Mouse (Mus musculus) CH12.LX (cell line): Measurements from ENCODE around the gene Irf2bp2. TPM values are rescaled to one million over a fixed set of nuclear protein-coding genes. Genes with fewer than 3 reads are reported as not detected.

Source experiments
- DNase-seq: peaks from one replicate; pipeline ENCODE4 v3.0.0-alpha.2; 2013; ENCODE audit errors: extremely low read depth
- H3K27ac ChIP-seq: 2 replicates; pipeline ENCODE4 v1.5.1; 2012; ENCODE audit warnings: low read depth, mild to moderate bottlenecking, control low read depth, moderate library complexity; ENCODE audit not compliant: insufficient read depth
- H3K27me3 ChIP-seq: replicated peaks from 2 replicates; pipeline ENCODE3; 2012; ENCODE audit warnings: inconsistent platforms
- H3K36me3 ChIP-seq, 2 experiments: replicated peaks in 1 of 2; 2 replicates each; pipeline versions ENCODE3 to v1.6.1; 2012; ENCODE audit warnings: inconsistent platforms in 1 of 2, low read length in 1 of 2, mild to moderate bottlenecking in 1 of 2, mixed read lengths in 1 of 2, moderate library complexity in 1 of 2; ENCODE audit not compliant: control insufficient read depth in 1 of 2, insufficient read depth in 1 of 2
- H3K4me1 ChIP-seq, 2 experiments: 2 replicates each; pipeline ENCODE4 v1.6.1; 2012; ENCODE audit warnings: inconsistent platforms in 1 of 2, moderate library complexity in 1 of 2; ENCODE audit not compliant: insufficient read depth in 2 of 2, control insufficient read depth in 1 of 2
- H3K4me2 ChIP-seq: 2 replicates; pipeline ENCODE4 v1.6.1; 2012; ENCODE audit warnings: low read depth, mild to moderate bottlenecking, control low read depth; ENCODE audit not compliant: poor library complexity, insufficient read depth, severe bottlenecking
- H3K4me3 ChIP-seq, 3 experiments: fragments of 150-350 bp in 1 of 3; sonication (generic) in 1 of 3; replicated peaks in 1 of 3; 2 replicates each; pipeline versions ENCODE3 to v1.5.1; 2011 to 2012; ENCODE audit warnings: low read depth in 2 of 3, low read length in 2 of 3, mild to moderate bottlenecking in 2 of 3, moderate library complexity in 2 of 3, control low read depth in 1 of 3, improper control_type of control experiment in 1 of 3, inconsistent platforms in 1 of 3, mixed read lengths in 1 of 3; ENCODE audit not compliant: poor library complexity in 1 of 3
- H3K79me2 ChIP-seq: replicated peaks from 2 replicates; pipeline ENCODE4 v1.6.1; 2012; ENCODE audit warnings: mild to moderate bottlenecking, moderate library complexity; ENCODE audit not compliant: control insufficient read depth, poor library complexity, insufficient read depth, severe bottlenecking; ENCODE audit errors: extremely low read depth
- H3K9ac ChIP-seq: 2 replicates; pipeline ENCODE4 v1.6.1; 2012; ENCODE audit warnings: low read depth, mild to moderate bottlenecking, control low read depth, moderate library complexity; ENCODE audit not compliant: insufficient read depth
- H3K9me3 ChIP-seq: replicated peaks from 2 replicates; pipeline ENCODE3; 2012; ENCODE audit warnings: low read length, inconsistent platforms, mixed read lengths
- BHLHE40 ChIP-seq: IDR thresholded peaks from 2 replicates; pipeline ENCODE4 v1.6.1; 2011; ENCODE audit warnings: mild to moderate bottlenecking, low read depth, low read length, improper control_type of control experiment
- CHD2 ChIP-seq: IDR thresholded peaks from 2 replicates; pipeline ENCODE4 v1.6.1; 2011; ENCODE audit warnings: low read length, improper control_type of control experiment
- ELF1 ChIP-seq: IDR thresholded peaks from 2 replicates; pipeline ENCODE4 v1.6.1; 2014; ENCODE audit warnings: low read depth, mild to moderate bottlenecking, inconsistent platforms, low read length, improper control_type of control experiment
- EP300 ChIP-seq: IDR thresholded peaks from 2 replicates; pipeline ENCODE4 v1.6.1; 2011; ENCODE audit warnings: low read length, improper control_type of control experiment
- ETS1 ChIP-seq: conservative IDR thresholded peaks from 2 replicates; pipeline ENCODE4 v1.6.1; 2012; ENCODE audit warnings: low read depth, mild to moderate bottlenecking, inconsistent platforms, low read length, improper control_type of control experiment, moderate library complexity
- GABPA ChIP-seq: IDR thresholded peaks from 2 replicates; pipeline ENCODE4 v1.6.1; 2012; ENCODE audit warnings: low read depth, low read length, improper control_type of control experiment, inconsistent platforms; ENCODE audit not compliant: insufficient replicate concordance
- HCFC1 ChIP-seq: IDR thresholded peaks from 2 replicates; pipeline ENCODE4 v1.6.1; 2012; ENCODE audit warnings: low read depth, mild to moderate bottlenecking, inconsistent platforms, low read length, improper control_type of control experiment
- JUN ChIP-seq: IDR thresholded peaks from 2 replicates; pipeline ENCODE4 v1.6.1; 2011; ENCODE audit warnings: low read depth, mild to moderate bottlenecking, low read length, improper control_type of control experiment, moderate library complexity; ENCODE audit not compliant: insufficient read depth
- KAT2A ChIP-seq: IDR thresholded peaks from 2 replicates; pipeline ENCODE4 v1.6.1; 2012; ENCODE audit warnings: low read length, improper control_type of control experiment, inconsistent platforms; ENCODE audit not compliant: insufficient replicate concordance
- MAX ChIP-seq: IDR thresholded peaks from 2 replicates; pipeline ENCODE4 v1.6.1; 2011; ENCODE audit warnings: low read length, improper control_type of control experiment
- MXI1 ChIP-seq: IDR thresholded peaks from 2 replicates; pipeline ENCODE4 v1.6.1; 2011; ENCODE audit warnings: mild to moderate bottlenecking, low read depth, low read length, improper control_type of control experiment
- NRF1 ChIP-seq: IDR thresholded peaks from 2 replicates; pipeline ENCODE4 v1.6.1; 2014; ENCODE audit warnings: low read depth, mild to moderate bottlenecking, inconsistent platforms, low read length, improper control_type of control experiment, moderate library complexity
- POLR2A ChIP-seq: IDR thresholded peaks from 2 replicates; pipeline ENCODE4 v1.6.1; 2011; ENCODE audit warnings: low read depth, mild to moderate bottlenecking, improper control_type of control experiment, low read length
- SIN3A ChIP-seq: IDR thresholded peaks from 2 replicates; pipeline ENCODE4 v1.6.1; 2012; ENCODE audit warnings: low read length, improper control_type of control experiment, inconsistent platforms
- SMC3 ChIP-seq: IDR thresholded peaks from 2 replicates; pipeline ENCODE4 v1.6.1; 2011; ENCODE audit warnings: low read depth, low read length, improper control_type of control experiment
- TBP ChIP-seq: conservative IDR thresholded peaks from 2 replicates; pipeline ENCODE4 v1.6.1; 2011; ENCODE audit warnings: low read depth, low read length, improper control_type of control experiment
- TCF12 ChIP-seq: IDR thresholded peaks from 2 replicates; pipeline ENCODE4 v1.6.1; 2014; ENCODE audit warnings: low read depth, mild to moderate bottlenecking, inconsistent platforms, low read length, improper control_type of control experiment
- UBTF ChIP-seq: IDR thresholded peaks from 2 replicates; pipeline ENCODE4 v1.6.1; 2012; ENCODE audit warnings: low read depth, mild to moderate bottlenecking, inconsistent platforms, low read length, improper control_type of control experiment, moderate library complexity
- ZC3H11A ChIP-seq: IDR thresholded peaks from 2 replicates; pipeline ENCODE4 v1.6.1; 2012; ENCODE audit warnings: low read depth, mild to moderate bottlenecking, inconsistent platforms, low read length, improper control_type of control experiment
- dilution Hi-C: fragments of 300-500 bp; cut with MboI; formaldehyde crosslinking; loops from 2 replicates; pipeline ENCODE4 v1.14.3; 2020; ENCODE audit warnings: low sequenced_read_pairs; ENCODE audit not compliant: extremely low pct_unique_long_range_greater_than_20kb, extremely low pct_ligation_motif_present
- in situ Hi-C: fragments of 300-500 bp; cut with MboI; formaldehyde crosslinking; loops from 3 replicates; pipeline ENCODE4 v1.14.3; 2019; ENCODE audit warnings: low sequenced_read_pairs, low pct_ligation_motif_present, low pct_unique_long_range_greater_than_20kb, mixed read lengths
- polyA plus RNA-seq: library from polyadenylated mRNA; unstranded; fragments of >175 nt; gene quantifications from 2 replicates; pipeline ENCODE4 v1.2.1, GENCODE M21; 2012; ENCODE audit warnings: low read depth; ENCODE audit not compliant: insufficient read length
- total RNA-seq, 2 experiments: library from RNA; depleted of rRNA; stranded (reverse); fragments of 300-350 nt in 1 of 2; fragments of >200 nt in 1 of 2; gene quantifications; 2 replicates each; pipeline ENCODE4 v1.2.3; 2012 to 2014

Irf2bp2 gene
- total and polyA plus RNA-seq, 3 experiments, result 19.9 to 31.2 (median 28.6) TPM

DNA sequence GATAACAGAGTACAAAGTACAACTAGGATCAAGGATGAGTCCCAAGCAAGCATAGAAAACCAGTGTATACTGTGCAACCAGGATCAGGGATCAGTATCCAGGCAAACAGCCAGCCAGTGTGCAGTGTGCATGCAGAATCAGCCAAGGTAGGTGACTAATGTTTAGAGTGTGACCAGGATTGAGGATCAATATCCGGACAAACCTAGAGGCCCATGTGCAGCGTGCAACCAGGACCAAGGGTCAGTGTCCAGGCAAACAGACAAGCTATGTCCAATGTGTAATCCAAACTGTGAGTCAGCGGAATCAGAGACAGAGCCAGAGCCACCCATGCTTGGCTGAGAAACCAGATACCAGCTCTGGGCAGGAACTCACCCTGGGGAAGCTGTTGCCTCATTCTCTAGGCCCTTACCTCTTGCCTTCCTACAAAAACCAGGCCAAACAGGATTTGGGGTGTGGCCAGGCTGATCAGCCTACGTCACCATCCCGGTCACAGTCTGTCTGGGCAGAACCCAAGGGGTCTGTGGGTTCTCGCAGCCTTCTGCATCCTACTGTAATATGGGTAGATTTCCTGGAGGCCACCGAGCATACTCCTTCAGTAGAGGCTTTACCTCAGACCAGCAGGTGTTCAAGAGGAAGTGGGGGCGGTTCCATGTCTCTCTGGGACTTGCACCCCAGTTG is 20.4 kb upstream of the Irf2bp2 start:
- H3K27me3 ChIP-seq, result peaks cover 3% of the 10 kb centered on the region
- dilution Hi-C loops, result no loop called here
- no peak overlapping the region for H3K4me3 ChIP-seq
- peaks cover 34 to 42% of the 10 kb centered on the region in 2 experiments for H3K4me1 ChIP-seq
- H3K36me3 ChIP-seq, result no peaks in the 10 kb centered on the region
- H3K9me3 ChIP-seq, result peaks cover 5% of the 10 kb centered on the region
- H3K9ac ChIP-seq, result no peak overlapping the region
- peak; percentile 31 for DNase-seq
- H3K79me2 ChIP-seq, result no peaks in the 10 kb centered on the region
- in situ Hi-C loops, result loop anchor here (10.0 kb wide), 2 partner anchors 51 to 131 kb away; no protein-coding TSS in a partner anchor
- H3K4me2 ChIP-seq, result no peak overlapping the region
- no peak overlapping the region for H3K27ac ChIP-seq
- TF ChIP-seq ETS1 (no peak), TCF12 (no peak), EP300 (0 out of 2 replicates have a peak, but pooled peaks have one; percentile 10), NRF1 (no peak), UBTF (no peak)

DNA sequence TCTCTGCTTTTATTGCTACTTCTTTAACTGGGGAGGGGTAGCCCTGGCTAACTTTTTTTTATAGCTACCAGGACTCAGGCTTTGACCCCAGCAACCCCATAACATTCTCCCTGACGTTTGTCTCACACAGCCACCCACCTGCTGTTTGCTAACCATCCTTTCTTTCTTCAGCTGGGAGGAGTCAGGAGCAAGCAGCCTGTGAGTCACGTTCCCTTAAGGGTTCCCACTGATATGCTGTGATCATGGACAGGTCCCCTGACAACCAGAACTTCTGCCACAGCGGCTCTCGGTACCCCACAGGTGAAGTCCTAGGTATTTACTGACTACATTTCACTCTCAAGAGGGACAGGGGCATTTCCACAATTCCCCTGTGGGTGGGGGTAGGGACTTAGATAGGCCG is 19.4 kb upstream of the Irf2bp2 start:
- no peaks in the 10 kb centered on the region for H3K36me3 ChIP-seq
- peaks cover 34 to 42% of the 10 kb centered on the region in 2 experiments for H3K4me1 ChIP-seq
- H3K9ac ChIP-seq, result no peak overlapping the region
- H3K27me3 ChIP-seq, result peaks cover 6% of the 10 kb centered on the region
- H3K79me2 ChIP-seq, result no peaks in the 10 kb centered on the region
- peak; percentile 55 for TF ChIP-seq BHLHE40
- no peak for TF ChIP-seq HCFC1
- TF ChIP-seq JUN, result no peak
- no peak for TF ChIP-seq POLR2A
- TF ChIP-seq NRF1, result no peak
- TF ChIP-seq SMC3, result 0 out of 2 replicates have a peak, but pooled peaks have one; percentile 6
- no peak for TF ChIP-seq GABPA
- in situ Hi-C loops (loop anchor here (10.0 kb wide), 2 partner anchors 52 to 132 kb away; no protein-coding TSS in a partner anchor), dilution Hi-C loops (no loop called here)
- H3K4me3 ChIP-seq, result no peak overlapping the region
- H3K27ac ChIP-seq, result no peak overlapping the region
- H3K4me2 ChIP-seq, result no peak overlapping the region
- no peak for DNase-seq
- peaks cover 5% of the 10 kb centered on the region for H3K9me3 ChIP-seq

DNA sequence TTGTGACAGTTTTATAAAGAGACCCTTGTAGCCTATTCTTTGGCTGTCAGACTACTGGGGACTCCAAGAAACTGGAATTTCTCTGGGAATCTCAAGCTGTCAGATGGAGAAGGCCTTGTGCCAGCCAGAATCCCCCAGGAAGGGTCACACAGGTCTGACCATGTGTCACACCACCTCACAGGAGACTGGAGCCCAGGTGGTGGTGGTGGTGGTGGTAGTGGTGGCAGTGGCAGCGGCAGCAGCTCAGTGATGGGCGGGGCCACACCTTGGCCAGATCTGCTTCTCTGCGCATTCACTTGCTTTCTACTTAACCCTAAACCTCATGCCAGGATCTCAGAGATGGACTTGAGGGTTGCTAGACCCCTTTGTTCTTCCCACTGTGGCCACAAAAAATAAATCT is 19.0 kb upstream of the Irf2bp2 start:
- H3K4me1 ChIP-seq, result peaks cover 34 to 42% of the 10 kb centered on the region in 2 experiments
- no peak overlapping the region for H3K4me3 ChIP-seq
- dilution Hi-C loops, result no loop called here

More for the DNA sequence above, 19.0 kb upstream of the Irf2bp2 start:
- H3K27ac ChIP-seq, result no peak overlapping the region
- no peak overlapping the region for H3K4me2 ChIP-seq
- peaks cover 5% of the 10 kb centered on the region for H3K9me3 ChIP-seq
- no peak for TF ChIP-seq NRF1
- TF ChIP-seq ELF1, result no peak
- TF ChIP-seq EP300, result no peak
- TF ChIP-seq HCFC1, result no peak
- TF ChIP-seq MAX, result no peak
- no peak for TF ChIP-seq KAT2A
- no peak for TF ChIP-seq ETS1
- no peak for TF ChIP-seq SIN3A
- TF ChIP-seq ZC3H11A, result no peak
- no peak for TF ChIP-seq TBP
- no peak for TF ChIP-seq JUN
- TF ChIP-seq CHD2, result no peak
- no peak for TF ChIP-seq MXI1
- no peaks in the 10 kb centered on the region for H3K36me3 ChIP-seq
- DNase-seq, result no peak
- peaks cover 6% of the 10 kb centered on the region for H3K27me3 ChIP-seq
- in situ Hi-C loops, result loop anchor here (10.0 kb wide), 2 partner anchors 52 to 132 kb away; no protein-coding TSS in a partner anchor
- H3K9ac ChIP-seq, result no peak overlapping the region
- H3K79me2 ChIP-seq, result no peaks in the 10 kb centered on the region
